Mouse (Mus musculus) adrenal gland, postnatal 36 days (tissue): ENCODE results near the gene Tpi1. TPM values are rescaled to one million over a fixed set of nuclear protein-coding genes. Genes with fewer than 3 reads are reported as not detected.

Experiments used
- DNase-seq, 2 experiments: peaks; one replicate each; pipeline ENCODE4 v3.0.0; 2021; ENCODE audit warnings: mixed read lengths in 1 of 2
- total RNA-seq, 2 experiments: library from RNA; stranded (reverse); gene quantifications; 2 replicates each; pipeline ENCODE4 v1.2.3; 2021

Tpi1 gene
- total RNA-seq, 2 experiments from 2014 or later: 406 to 411 TPM

- peak; percentile 44 to 62 for DNase-seq
Observed at GRCm38 (mm10) chr6:124779222-124779983, 34.7 kb downstream of the Tpi1 start, which contains the start of gene Lrrc23. Gene Lrrc23 (minus strand): TSS chr6:124779727.

- no peak for DNase-seq
Observed at GRCm38 (mm10) chr6:124770511-124770910, 43.6 kb downstream of the Tpi1 start.

- no peak for DNase-seq
Observed at GRCm38 (mm10) chr6:124770013-124770412, 44.1 kb downstream of the Tpi1 start.

- peak; percentile 66 to 83 for DNase-seq
Observed at GRCm38 (mm10) chr6:124769101-124769765, 44.9 kb downstream of the Tpi1 start, which contains the start of gene Eno2. Gene Eno2 (minus strand): TSS chr6:124769673.

GRCm38 (mm10) chr6:124768704-124769044 is 45.4 kb downstream of the Tpi1 start:
- no peak for DNase-seq

GRCm38 (mm10) chr6:124767920-124768703 is 46.0 kb downstream of the Tpi1 start:
- peak in 1 of 2 experiments; percentile 52 for DNase-seq

- DNase-seq: no peak
Observed at GRCm38 (mm10) chr6:124767536-124767919, 46.6 kb downstream of the Tpi1 start.

- no peak for DNase-seq
Observed at GRCm38 (mm10) chr6:124765951-124766350, 48.1 kb downstream of the Tpi1 start.

Other genes with a start within 250 kb of the Tpi1 start
- 1 to 10 TPM; 5.8 to 7.8 TPM for gene C1rb, start 244.0 kb downstream of the Tpi1 start, total RNA-seq
- 1 to 10 TPM; 2.4 to 2.6 TPM for gene C1s2, start 178.2 kb downstream of the Tpi1 start, total RNA-seq
- 100 to 1,000 TPM in 1 of 2 experiments, 10 to 100 TPM in 1; 77.0 to 113 TPM for gene Lpcat3, start 151.3 kb downstream of the Tpi1 start, total RNA-seq
- 10 to 100 TPM; 87.2 to 88.2 TPM for gene Emg1, start 102.1 kb downstream of the Tpi1 start, total RNA-seq
- 100 to 1,000 TPM; 308 to 325 TPM for gene Phb2, start 102.0 kb downstream of the Tpi1 start, total RNA-seq
- gene Ptpn6, start 75.6 kb downstream of the Tpi1 start, total RNA-seq: 1 to 10 TPM; 5.5 to 9.6 TPM
- gene Grcc10, start 72.9 kb downstream of the Tpi1 start, total RNA-seq: 100 to 1,000 TPM; 331 to 397 TPM
- gene Gm45234, start 58.3 kb downstream of the Tpi1 start, total RNA-seq: under 1 TPM in 1 of 2 experiments, not detected in 1; 0.56 TPM
- gene Atn1, start 57.8 kb downstream of the Tpi1 start, total RNA-seq: 10 to 100 TPM; 77.4 to 78.1 TPM
- gene Eno2, start 44.6 kb downstream of the Tpi1 start, total RNA-seq: 10 to 100 TPM; 12.4 to 32.6 TPM
- under 1 TPM in 1 of 2 experiments, not detected in 1; 0.43 TPM for gene Lrrc23, start 34.6 kb downstream of the Tpi1 start, total RNA-seq
- gene Spsb2, start 5.6 kb downstream of the Tpi1 start, total RNA-seq: 10 to 100 TPM; 16.9 to 25.4 TPM
- 100 to 1,000 TPM; 120 to 126 TPM for gene Usp5, start 15.2 kb upstream of the Tpi1 start, total RNA-seq
- 1 to 10 TPM; 5.9 to 9.2 TPM for gene Cdca3, start 15.3 kb upstream of the Tpi1 start, total RNA-seq
- gene Gnb3, start 26.0 kb upstream of the Tpi1 start, total RNA-seq: 1 to 10 TPM; 6.2 to 8.1 TPM
- 10 to 100 TPM; 21.7 to 24.5 TPM for gene P3h3, start 43.5 kb upstream of the Tpi1 start, total RNA-seq
- gene Gpr162, start 49.7 kb upstream of the Tpi1 start, total RNA-seq: 1 to 10 TPM in 1 of 2 experiments, under 1 TPM in 1; 0.89 to 1.2 TPM
- under 1 TPM; 0.30 to 0.50 TPM for gene Cd4, start 73.9 kb upstream of the Tpi1 start, total RNA-seq
- gene Lag3, start 97.4 kb upstream of the Tpi1 start, total RNA-seq: 1 to 10 TPM; 1.0 to 1.3 TPM
- gene Ptms, start 105.8 kb upstream of the Tpi1 start, total RNA-seq: 100 to 1,000 TPM; 753 to 830 TPM
- 100 to 1,000 TPM; 284 to 296 TPM for gene Mlf2, start 117.1 kb upstream of the Tpi1 start, total RNA-seq
- 100 to 1,000 TPM; 121 to 176 TPM for gene Cops7a, start 151.2 kb upstream of the Tpi1 start, total RNA-seq
- gene Pianp, start 182.4 kb upstream of the Tpi1 start, total RNA-seq: 1 to 10 TPM; 2.1 to 3.4 TPM
- 10 to 100 TPM; 41.3 to 53.8 TPM for gene Zfp384, start 194.8 kb upstream of the Tpi1 start, total RNA-seq
- 10 to 100 TPM; 54.4 to 79.5 TPM for gene Ing4, start 225.5 kb upstream of the Tpi1 start, total RNA-seq
- gene Acrbp, start 235.4 kb upstream of the Tpi1 start, total RNA-seq: 1 to 10 TPM; 6.9 to 7.1 TPM